Mouse (Mus musculus): ENCODE results near the gene Gm3138. TPM values are rescaled to one million over a fixed set of nuclear protein-coding genes. Genes with fewer than 3 reads are reported as not detected.
"Not testable (repeated sequence)": the region's sequence is repeated elsewhere in the genome, so short reads cannot be mapped to it uniquely, and the experiment has no call there.

The Gm3138 gene
- not detected for total RNA-seq (2021)

DNA sequence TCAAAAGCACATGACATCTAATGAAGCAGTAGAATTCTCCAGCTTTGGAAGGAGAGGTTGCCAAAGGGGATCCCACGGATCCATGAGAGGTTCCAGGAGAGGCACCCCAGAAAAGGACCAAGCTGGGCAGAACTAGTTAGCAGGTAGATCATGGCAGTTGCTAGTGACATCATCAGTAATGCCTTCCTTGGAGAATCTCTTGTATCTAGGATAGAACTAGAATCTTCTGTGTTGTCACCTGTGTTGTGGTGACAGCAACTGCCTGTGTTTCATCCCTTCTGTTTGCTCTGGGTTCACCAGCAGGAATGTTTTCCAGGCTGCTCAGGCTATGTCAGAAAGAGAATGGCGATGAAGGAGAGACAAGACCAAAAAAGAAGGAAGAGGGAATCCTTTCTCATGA, at the start of gene Gm3138:
TSS of gene Gm3138 (plus strand) at position 301 of the 400 bp plus-strand sequence.
- DNase-seq (ENCODE audit: low spot score); intact Hi-C loops (cut with DNase I): not testable (repeated sequence)

DNA sequence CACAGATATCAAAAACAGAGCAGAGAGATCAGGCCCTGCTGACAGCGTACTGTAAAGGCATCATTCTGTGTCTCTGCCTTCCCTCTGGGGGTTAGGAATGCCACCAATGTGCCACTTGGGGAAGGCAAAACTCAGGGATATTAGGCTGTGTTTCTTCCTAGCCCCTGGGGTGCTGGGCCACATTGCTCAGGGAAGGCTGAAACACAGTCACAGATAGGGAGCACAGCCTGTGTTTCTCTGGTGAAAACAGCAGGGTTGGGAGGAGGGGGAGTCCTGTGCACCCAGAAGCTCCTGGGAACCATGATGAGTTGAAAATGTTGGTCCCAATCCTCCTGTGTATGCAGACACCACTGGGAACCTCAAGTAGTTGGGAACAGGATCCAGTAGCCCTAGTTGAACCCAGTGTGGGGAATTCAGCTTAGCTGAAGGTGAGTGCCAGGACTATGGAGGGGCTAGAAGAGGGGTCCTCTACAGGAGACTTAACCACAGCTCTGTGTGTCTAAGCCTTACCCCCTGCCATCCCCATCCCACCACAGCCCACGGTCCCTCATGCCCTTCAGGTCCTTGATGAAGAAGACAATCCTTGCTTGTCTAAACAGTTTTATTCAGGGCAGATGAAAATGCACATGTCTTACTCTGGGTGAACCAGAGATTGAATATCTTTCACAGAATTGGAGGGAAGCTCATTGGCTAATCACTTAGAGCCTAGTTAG, 20.0 kb downstream of the Gm3138 start:
- not testable (repeated sequence) for DNase-seq (ENCODE audit: low spot score)

DNA sequence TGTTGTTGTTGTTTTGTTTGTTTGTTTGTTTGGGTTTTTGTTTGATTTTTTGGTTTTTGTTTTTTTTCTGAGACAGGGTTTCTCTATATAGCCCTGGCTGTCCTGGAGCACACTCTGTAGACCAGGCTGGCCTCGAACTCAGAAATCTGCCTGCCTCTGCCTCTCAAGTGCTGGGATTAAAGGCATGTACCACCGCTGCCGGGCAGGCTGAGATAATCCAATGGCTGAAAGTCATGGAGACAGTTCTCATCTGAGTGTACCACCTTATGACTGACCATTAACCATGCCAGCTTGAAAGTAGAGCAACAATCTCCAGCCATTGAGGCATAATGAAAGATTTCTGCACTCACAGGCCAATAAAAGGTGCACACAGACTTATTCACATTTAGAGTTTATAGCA, 30.4 kb downstream of the Gm3138 start:
- intact Hi-C loops (cut with DNase I); DNase-seq (ENCODE audit: low spot score): not testable (repeated sequence)

More for the DNA sequence above, 20.0 kb downstream of the Gm3138 start:
- intact Hi-C loops (cut with DNase I), result not testable (repeated sequence)

Other genes starting within 250 kb of the Gm3138 start
- under 1 TPM; 0.59 to 0.81 TPM for gene Gm5796, start 225.7 kb upstream of the Gm3138 start, total RNA-seq (2021)
- gene Gm3115, start 165.5 kb upstream of the Gm3138 start, total RNA-seq (2021), result under 1 TPM; 0.13 to 0.17 TPM
- 1 to 10 TPM in 1 of 2 experiments, under 1 TPM in 1; 0.64 to 1.0 TPM for gene Gm8108, start 139.1 kb upstream of the Gm3138 start, total RNA-seq (2021)
- gene Gm3127, start 84.6 kb upstream of the Gm3138 start, total RNA-seq (2021), result not detected
- not detected for gene Gm2974, start 67.1 kb upstream of the Gm3138 start, total RNA-seq (2021)
- not detected for gene Gm3149, start 67.7 kb downstream of the Gm3138 start, total RNA-seq (2021)
- not detected for gene 2610042L04Rik, start 85.1 kb downstream of the Gm3138 start, total RNA-seq (2021)
- not detected for gene Gm3159, start 147.9 kb downstream of the Gm3138 start, total RNA-seq (2021)
- not detected for gene Gm3164, start 165.8 kb downstream of the Gm3138 start, total RNA-seq (2021)
- not detected for gene Gm3173, start 181.4 kb downstream of the Gm3138 start, total RNA-seq (2021)
- not detected for gene Gm3182, start 232.1 kb downstream of the Gm3138 start, total RNA-seq (2021)

Data from heart, postnatal 25 days (tissue).